ENCODE assay signal across 1 mouse cellular context in the genomic region with DNA sequence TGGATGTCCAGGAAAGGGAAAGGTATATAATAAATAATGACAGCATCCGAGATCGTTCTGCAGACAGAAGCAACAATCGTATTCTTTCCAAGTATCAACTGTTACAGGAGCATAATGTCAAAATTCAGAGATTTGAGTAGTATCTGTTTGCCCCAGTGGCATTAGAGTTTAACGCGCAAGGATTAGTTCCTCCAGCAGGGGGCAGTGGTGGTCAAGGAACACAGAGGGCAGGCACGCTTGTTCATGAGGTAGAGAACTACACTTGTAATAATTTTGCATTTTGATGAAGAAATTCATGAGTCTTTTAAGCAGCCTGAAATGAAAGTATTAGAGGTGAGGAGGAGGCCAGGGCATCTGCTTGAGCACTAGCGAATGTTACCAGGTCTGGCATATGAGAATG.
TF ChIP-seq lines count a peak whose summit lies in the region.

No protein-coding gene starts in this region.

TF ChIP-seq in MEL, 35 proteins besides CTCF, POLR2A, EP300 and RAD21 (continued from another document):
- TF ChIP-seq ZKSCAN1 (IDR thresholded peaks at IDR 0.05; ENCODE audit: low read depth, low read length): no peak
- TF ChIP-seq MYB (IDR thresholded peaks at IDR 0.05; ENCODE audit: low read depth, low read length): no peak
- TF ChIP-seq SMC3 (IDR thresholded peaks at IDR 0.05; ENCODE audit: low read depth, low read length): peak; percentile 97
- 0 out of 2 replicates have a peak, but pooled peaks have one; percentile 10 for TF ChIP-seq TCF12 (IDR thresholded peaks at IDR 0.05; ENCODE audit: low read depth, low read length)
- TF ChIP-seq CHD2 (IDR thresholded peaks at IDR 0.05; ENCODE audit: low read length): no peak
- TF ChIP-seq MXI1 (IDR thresholded peaks at IDR 0.05; ENCODE audit: low read depth, low read length): no peak
- TF ChIP-seq ELF1 (IDR thresholded peaks at IDR 0.05; ENCODE audit: low read depth, low read length): no peak
- TF ChIP-seq HCFC1 (IDR thresholded peaks at IDR 0.05; ENCODE audit: low read depth, low read length): no peak
- TF ChIP-seq ZC3H11A (IDR thresholded peaks at IDR 0.05; ENCODE audit: low read depth, low read length): peak; percentile 92
- no peak for TF ChIP-seq GABPA (IDR thresholded peaks at IDR 0.05; ENCODE audit: low read depth, low read length)
- TF ChIP-seq MAZ (IDR thresholded peaks at IDR 0.05; ENCODE audit: low read depth, low read length): no peak
- 0 out of 2 replicates have a peak, but pooled peaks have one; percentile 20 for TF ChIP-seq MAFK (IDR thresholded peaks at IDR 0.05; ENCODE audit: borderline replicate concordance, low read depth, low read length)
